Mouse (Mus musculus) layer of hippocampus, adult 8-10 months (tissue): Measurements from ENCODE around the gene Tmem218. TPM values are rescaled to one million over a fixed set of nuclear protein-coding genes. Genes with fewer than 3 reads are reported as not detected.

Experiments
- DNase-seq, 2 experiments: peaks; one replicate each; pipeline ENCODE4 v3.0.0; 2022; ENCODE audit warnings: low spot score in 2 of 2
- total RNA-seq, 4 experiments: library from RNA; stranded (reverse); gene quantifications; 2 replicates each; pipeline ENCODE4 v1.2.4; 2022

Gene Tmem218
- total RNA-seq: 1 to 10 TPM; 6.8 to 8.8 (median 7.4) TPM

DNA sequence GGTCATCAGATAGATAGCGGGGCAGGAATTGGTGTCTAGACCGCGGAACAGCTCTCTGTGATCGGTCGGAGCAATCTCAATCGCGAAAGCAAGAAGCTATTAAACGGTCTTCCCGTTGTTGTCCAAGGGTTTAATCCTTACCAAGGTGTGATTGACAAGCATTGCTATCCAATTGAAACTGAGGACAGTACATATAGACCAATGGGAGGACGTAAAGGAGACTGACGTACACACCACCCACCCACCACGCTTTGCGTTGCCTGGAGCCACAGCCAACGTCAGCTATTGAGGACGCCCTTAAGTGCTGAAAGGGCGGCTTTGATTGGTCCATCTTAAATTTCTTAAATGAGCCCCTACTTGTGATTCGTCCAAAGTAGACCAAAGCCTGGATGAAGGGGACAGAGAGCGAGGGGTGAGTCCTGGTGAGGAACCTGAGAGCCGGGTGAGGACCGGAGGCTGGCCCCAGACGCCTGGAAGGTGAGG lies at the start of gene Tmem218:
Tmem218 (plus strand) TSS at position 295 of the 483 bp plus-strand sequence.
- DNase-seq: peak; percentile 96

DNA sequence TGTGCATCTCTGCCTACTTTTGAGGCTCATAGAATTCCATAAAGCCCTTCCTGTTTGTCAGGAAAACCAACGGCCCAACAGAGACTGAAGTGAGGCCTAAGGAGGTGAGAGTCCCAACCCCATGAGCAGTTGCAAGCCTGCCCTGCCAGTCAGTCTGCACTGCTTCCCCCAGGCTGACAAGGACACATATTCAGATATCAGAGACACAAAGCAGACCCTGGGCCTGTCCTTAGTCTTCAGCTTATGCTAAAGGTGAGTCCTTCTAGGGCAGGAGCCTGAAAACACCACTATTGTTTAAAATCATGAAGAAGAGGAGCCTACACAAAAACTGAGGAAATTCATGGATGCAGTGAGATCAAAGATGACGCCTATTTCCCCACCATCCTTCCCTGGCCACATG lies 47.3 kb upstream of the Tmem218 start:
- DNase-seq: no peak

DNA sequence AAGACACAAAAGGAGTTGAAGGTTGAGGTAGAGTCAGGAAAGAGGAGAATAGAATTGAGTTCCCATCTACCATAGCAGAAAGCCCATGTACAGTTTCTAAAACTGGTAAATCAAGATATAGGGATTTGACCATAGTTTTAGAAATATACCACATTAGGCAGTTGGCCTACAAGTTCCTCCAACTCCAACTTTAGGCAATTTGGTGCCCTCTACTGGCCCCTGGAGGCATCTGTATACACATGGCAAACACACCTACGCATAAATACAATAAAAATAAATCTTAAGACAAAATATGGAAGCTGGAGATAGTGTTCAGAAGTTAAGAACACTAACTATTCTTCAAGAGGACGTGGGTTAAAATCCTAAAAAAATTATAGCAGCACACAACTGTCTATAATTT lies 41.1 kb upstream of the Tmem218 start:
- no peak for DNase-seq

DNA sequence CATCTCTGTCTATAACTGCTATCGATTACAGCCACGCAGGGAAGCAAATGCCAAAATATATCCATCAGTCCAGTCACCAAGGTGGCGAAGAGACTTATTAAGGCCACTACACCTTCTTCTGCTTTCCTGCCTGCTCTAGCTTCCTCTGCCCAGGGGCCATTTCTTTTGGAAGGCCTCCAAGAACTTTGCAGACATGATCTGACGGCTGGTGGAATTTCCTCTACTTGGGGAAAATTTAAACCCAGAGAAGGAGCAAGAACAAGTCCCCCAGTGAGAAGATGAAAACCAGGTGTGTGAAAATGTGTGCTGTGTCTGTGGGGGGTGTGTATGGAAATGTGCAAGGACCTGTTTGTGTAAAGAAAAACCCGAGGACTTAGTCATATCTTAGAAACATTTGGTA lies 34.6 kb upstream of the Tmem218 start:
- DNase-seq: no peak

- DNase-seq: no peak
Measured at GRCm38 (mm10) chr9:37176002-37176401, 32.0 kb upstream of the Tmem218 start.

GRCm38 (mm10) chr9:37177107-37177506 lies 30.9 kb upstream of the Tmem218 start:
- DNase-seq: peak; percentile 38 to 73

DNA sequence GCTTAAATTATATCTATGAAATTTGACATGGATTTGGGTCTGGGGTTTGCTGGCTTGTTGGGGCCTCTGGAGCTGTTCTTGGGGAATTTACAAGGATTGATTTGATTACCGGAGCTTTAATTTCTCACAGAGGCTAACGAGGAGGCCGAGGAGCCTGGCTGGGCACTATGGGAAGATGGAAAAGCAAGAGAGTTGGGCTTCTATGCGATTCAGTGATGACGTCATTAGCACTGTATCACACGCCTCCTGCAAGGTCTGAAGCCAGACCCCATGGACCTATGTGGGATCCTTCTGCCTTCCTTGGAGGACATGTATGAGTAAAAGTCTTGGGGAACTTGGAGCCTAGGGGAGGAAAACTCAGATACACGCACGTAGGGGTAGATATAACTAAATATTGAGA lies 30.5 kb upstream of the Tmem218 start:
- no peak for DNase-seq

DNA sequence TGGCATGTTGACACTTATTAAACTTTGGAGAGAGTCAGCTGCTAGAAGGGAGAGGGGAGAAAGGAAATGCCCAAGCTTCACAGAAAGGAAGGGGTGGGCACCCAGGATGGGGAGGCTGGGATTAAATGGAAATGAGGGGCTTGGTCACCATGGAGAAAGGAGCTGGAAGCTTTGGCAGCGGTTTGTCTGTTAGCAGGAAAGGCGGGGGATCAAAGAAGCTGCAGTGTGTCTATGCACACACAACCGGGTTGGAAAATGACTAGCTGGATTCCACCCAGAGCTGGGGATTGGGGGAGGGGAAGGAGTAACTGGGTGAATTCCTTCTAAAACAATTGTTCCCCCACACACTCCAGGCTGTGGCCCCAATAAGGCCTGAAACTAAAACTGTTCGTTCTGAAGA lies 29.1 kb upstream of the Tmem218 start:
- peak; percentile 34 to 36 for DNase-seq

DNA sequence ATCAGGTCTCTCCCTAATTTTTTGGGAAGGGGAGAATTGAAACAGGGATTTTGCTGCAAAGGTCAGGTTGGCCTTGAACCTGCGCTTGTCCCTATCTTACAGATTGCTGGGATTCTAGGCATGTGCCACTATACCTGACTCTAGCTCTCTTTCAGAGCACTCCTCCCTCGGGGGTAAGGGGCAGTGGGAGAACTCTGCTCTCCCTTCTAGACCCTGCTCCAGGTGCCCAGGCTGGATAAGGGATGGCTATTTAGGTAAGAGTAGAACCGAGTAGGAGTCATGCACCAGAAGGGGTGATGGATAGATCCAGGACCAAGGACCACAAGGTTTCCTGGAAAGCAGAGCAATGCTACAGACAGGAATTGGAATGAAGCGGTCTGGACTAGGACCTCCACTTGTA lies 28.4 kb upstream of the Tmem218 start:
- DNase-seq: no peak

GRCm38 (mm10) chr9:37181596-37181995 lies 26.4 kb upstream of the Tmem218 start:
- no peak for DNase-seq

DNA sequence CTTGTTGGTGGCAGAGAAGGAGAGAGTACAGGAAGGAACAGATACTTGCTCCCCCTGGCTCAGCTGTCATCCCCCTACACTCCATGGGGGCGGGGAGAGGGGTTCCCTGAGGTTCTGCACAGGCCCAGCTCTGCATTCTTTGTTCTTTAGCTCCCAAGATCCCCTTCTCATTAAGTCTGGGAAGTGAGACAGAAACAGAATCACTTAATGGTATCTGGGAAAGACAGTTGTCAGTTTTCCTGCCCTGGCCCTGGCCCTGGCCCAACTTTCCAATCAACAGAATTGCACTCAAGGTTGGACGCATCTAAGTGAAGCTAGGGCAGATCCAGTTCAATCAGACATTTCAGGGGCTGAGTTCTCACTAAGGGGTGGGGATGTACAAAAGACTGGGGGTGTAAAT lies 24.8 kb upstream of the Tmem218 start:
- DNase-seq: no peak

GRCm38 (mm10) chr9:37187407-37187806 lies 20.6 kb upstream of the Tmem218 start:
- no peak for DNase-seq

- no peak for DNase-seq
Measured at GRCm38 (mm10) chr9:37188024-37188423, 20.0 kb upstream of the Tmem218 start.

GRCm38 (mm10) chr9:37197067-37197466 lies 11.0 kb upstream of the Tmem218 start:
- DNase-seq: no peak

GRCm38 (mm10) chr9:37200414-37200813 lies 7.6 kb upstream of the Tmem218 start:
- DNase-seq: no peak

GRCm38 (mm10) chr9:37203884-37204283 lies 4.1 kb upstream of the Tmem218 start:
- DNase-seq: no peak

GRCm38 (mm10) chr9:37213060-37213738 lies 5.2 kb downstream of the Tmem218 start:
- DNase-seq: no peak

- DNase-seq: no peak
Measured at GRCm38 (mm10) chr9:37214327-37215060, 6.5 kb downstream of the Tmem218 start.

DNA sequence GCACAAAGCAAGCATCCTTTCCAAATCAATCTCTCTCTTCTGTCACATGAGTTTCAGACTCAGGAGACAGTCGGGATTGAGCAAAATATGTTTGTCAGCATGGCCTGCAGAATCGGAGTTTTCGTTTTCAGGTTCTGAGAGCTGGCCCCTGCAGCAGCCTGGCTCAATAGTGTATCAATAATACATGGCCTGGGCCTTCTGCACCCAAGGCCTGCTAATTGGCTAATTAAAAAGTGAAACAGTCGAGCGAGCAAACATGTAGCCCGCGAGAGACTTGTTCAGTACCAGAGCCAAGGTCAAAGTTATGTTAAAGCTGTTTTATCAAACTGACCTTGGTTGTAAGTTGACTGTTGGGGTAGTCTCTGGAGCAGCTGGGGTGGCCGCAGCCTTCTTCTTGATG lies 12.7 kb downstream of the Tmem218 start:
- no peak for DNase-seq

- DNase-seq: no peak
Measured at GRCm38 (mm10) chr9:37225581-37225980, 17.6 kb downstream of the Tmem218 start.

DNA sequence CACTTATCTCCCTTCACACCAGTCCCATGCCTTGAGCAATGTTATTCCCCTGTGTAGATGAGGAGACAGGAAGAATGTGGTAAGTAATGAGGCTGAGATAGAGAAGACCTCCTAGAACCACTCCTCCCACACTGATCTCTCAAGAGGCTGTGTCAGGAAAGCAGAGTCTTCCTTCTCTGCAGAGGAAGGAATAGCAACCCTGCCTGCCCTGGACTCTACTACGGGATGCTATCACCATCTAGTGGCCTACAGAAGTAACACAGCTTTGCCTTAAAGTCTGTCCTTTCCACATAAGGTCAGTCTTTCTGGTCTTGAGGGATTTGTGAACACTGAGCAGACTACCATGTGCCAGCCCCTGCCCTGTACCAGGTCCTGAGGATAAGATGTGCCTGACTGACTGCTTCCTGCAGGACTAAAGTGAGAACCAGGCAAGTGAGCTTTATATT lies 21.9 kb downstream of the Tmem218 start:
- DNase-seq: peak; percentile 52 to 62

- no peak for DNase-seq
Measured at GRCm38 (mm10) chr9:37230486-37231195, 22.6 kb downstream of the Tmem218 start.
